Mouse (Mus musculus): ENCODE results near the gene Cntn4.

- TF ChIP-seq CTCF (IDR thresholded peaks at IDR 0.05; ENCODE audit: low read depth) (no peak), EP300 (optimal IDR thresholded peaks at IDR 0.05) (no peak)
Observed at GRCm38 (mm10) chr6:106266304-106266703, 588.8 kb downstream of the Cntn4 start.
